Mouse (Mus musculus) heart, embryonic 16.5 days (tissue): Measurements from ENCODE around the gene Ilf3. TPM values are rescaled to one million over a fixed set of nuclear protein-coding genes. Genes with fewer than 3 reads are reported as not detected.

Source experiments
- ATAC-seq: fragments of 200-750 bp; cut with Nextera tagmentation; replicated peaks from 2 replicates; pipeline ENCODE4 v1.8.0; 2017; ENCODE audit warnings: moderate number of reproducible peaks; ENCODE audit not compliant: insufficient read depth, low FRiP score; ENCODE audit errors: extremely low read depth
- H3K27ac ChIP-seq: fragments of 300-500 bp; sonication (generic); 2 replicates; pipeline ENCODE4 v1.5.1; 2014; ENCODE audit warnings: mild to moderate bottlenecking, low read length, control low read depth, moderate library complexity
- H3K27me3 ChIP-seq: fragments of 300-500 bp; sonication (generic); 2 replicates; pipeline ENCODE4 v1.6.1; 2014; ENCODE audit warnings: low read length, mixed read lengths; ENCODE audit not compliant: control insufficient read depth, insufficient read depth
- H3K36me3 ChIP-seq: fragments of 300-500 bp; sonication (generic); 2 replicates; pipeline ENCODE4 v1.6.1; 2014; ENCODE audit not compliant: control insufficient read depth, insufficient read depth
- H3K4me1 ChIP-seq: fragments of 300-500 bp; sonication (generic); 2 replicates; pipeline ENCODE4 v1.6.1; 2014; ENCODE audit warnings: low read length, mixed read lengths; ENCODE audit not compliant: control insufficient read depth, insufficient read depth
- H3K4me2 ChIP-seq: fragments of 300-500 bp; sonication (generic); 2 replicates; pipeline ENCODE4 v1.6.1; 2014; ENCODE audit warnings: low read depth, mild to moderate bottlenecking, control low read depth, low read length
- H3K4me3 ChIP-seq: fragments of 300-500 bp; sonication (generic); 2 replicates; pipeline ENCODE4 v1.5.1; 2014; ENCODE audit warnings: mild to moderate bottlenecking, control low read depth, low read length
- H3K9ac ChIP-seq: fragments of 300-500 bp; sonication (generic); 2 replicates; pipeline ENCODE4 v1.6.1; 2014; ENCODE audit warnings: low read length, control low read depth
- H3K9me3 ChIP-seq: fragments of 300-500 bp; sonication (generic); replicated peaks from 2 replicates; pipeline ENCODE4 v1.6.1; 2016; ENCODE audit warnings: low read length; ENCODE audit not compliant: control insufficient read depth
- WGBS: fragments of 180-500 bp; shearing (Covaris S2); extraction: QIAGEN DNeasy Blood & Tissue Kit; methylation state at CpG from one replicate; pipeline ENCODE4 v1.1.7; 2014; 5-methylcytosine and 5-hydroxymethylcytosine counted together
- polyA plus RNA-seq: library from polyadenylated mRNA; unstranded; fragments of >200 nt; fragmentation: Nextera tagmentation; extraction: Ambion mirVana; gene quantifications from 2 replicates; pipeline ENCODE4 v1.2.1, GENCODE M21; 2015

The Ilf3 gene
- polyA plus RNA-seq, 1 experiment from 2014 or later = 105 TPM

DNA sequence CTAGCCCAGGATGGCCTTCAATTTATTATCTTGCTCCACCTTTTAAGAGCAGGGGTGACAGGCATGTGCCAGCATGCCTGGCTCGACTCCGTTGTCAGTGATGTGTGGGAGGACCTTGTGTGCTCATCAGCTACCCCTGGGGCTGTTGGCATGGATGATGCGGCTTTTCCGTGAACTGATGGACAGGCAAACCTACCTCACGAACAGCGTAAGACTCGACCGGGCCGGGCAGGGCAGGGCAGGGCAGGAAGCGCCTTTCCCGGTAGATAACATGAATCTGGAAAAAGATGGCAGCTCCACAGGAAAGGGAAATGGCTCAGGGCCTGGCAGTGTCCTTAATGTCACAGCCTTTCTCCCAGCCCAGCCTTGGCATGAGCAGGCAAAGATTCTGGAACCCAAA, 43.4 kb upstream of the Ilf3 start:
- Histone ChIP-seq H3K4me1 (peaks cover 36% of the 10 kb centered on the region), H3K9ac (no peak overlapping the region), H3K4me2 (no peak overlapping the region), H3K9me3 (no peaks in the 10 kb centered on the region; the same call in 1 of the 2 replicates), H3K27me3 (no peaks in the 10 kb centered on the region), H3K4me3 (no peak overlapping the region), H3K27ac (no peak overlapping the region), H3K36me3 (peaks cover 2% of the 10 kb centered on the region; the same call in 1 of the 2 replicates)
- WGBS = 68% methylated on average over 11 of the region's 11 CpGs
- no peak for ATAC-seq

DNA sequence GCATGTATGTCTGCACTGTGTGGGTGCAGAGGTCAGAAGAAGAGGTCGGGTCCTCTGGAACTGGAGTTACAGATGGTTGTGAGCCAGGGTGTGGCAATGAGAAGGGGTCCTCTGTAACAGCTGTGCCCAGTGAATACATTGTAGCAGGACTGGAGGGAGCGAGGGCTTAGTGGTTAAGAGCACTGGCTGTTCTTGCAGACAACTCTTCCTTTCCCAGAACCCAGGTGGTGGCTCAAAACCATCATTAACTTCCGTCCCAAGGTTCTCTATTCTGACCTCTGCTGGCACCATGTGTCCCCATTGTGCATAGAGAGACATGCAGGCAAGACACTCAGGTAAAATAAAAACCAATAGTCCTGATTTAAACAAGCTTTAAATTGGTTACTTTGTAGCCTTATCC, 40.1 kb upstream of the Ilf3 start:
- H3K4me3 ChIP-seq = no peak overlapping the region
- ATAC-seq = no peak
- peaks cover 46% of the 10 kb centered on the region for H3K4me1 ChIP-seq
- H3K27ac ChIP-seq = peak overlapping the region; percentile 73; the same call in 1 of the 2 replicates
- no peaks in the 10 kb centered on the region for H3K27me3 ChIP-seq
- H3K9me3 ChIP-seq = no peaks in the 10 kb centered on the region
- 62% methylated on average over 3 of the region's 3 CpGs for WGBS
- H3K9ac ChIP-seq = no peak overlapping the region
- H3K36me3 ChIP-seq = peaks cover 2% of the 10 kb centered on the region; the same call in 1 of the 2 replicates
- H3K4me2 ChIP-seq = no peak overlapping the region

- WGBS = 74% methylated on average over 3 of the region's 3 CpGs
- 0 out of 2 replicates have a peak, but pooled peaks have one; percentile 29 for ATAC-seq
- no peak overlapping the region for H3K4me2 ChIP-seq
- no peaks in the 10 kb centered on the region for H3K27me3 ChIP-seq
- H3K4me3 ChIP-seq = no peak overlapping the region
- no peaks in the 10 kb centered on the region for H3K9me3 ChIP-seq
- H3K36me3 ChIP-seq = peaks cover 2% of the 10 kb centered on the region; the same call in 1 of the 2 replicates
- peak overlapping the region; percentile 83 for H3K27ac ChIP-seq
- H3K9ac ChIP-seq = no peak overlapping the region
- H3K4me1 ChIP-seq = peaks cover 48% of the 10 kb centered on the region
These were observed 39.6 kb upstream of the Ilf3 start for GRCm38 (mm10) chr9:21328041-21328440.

DNA sequence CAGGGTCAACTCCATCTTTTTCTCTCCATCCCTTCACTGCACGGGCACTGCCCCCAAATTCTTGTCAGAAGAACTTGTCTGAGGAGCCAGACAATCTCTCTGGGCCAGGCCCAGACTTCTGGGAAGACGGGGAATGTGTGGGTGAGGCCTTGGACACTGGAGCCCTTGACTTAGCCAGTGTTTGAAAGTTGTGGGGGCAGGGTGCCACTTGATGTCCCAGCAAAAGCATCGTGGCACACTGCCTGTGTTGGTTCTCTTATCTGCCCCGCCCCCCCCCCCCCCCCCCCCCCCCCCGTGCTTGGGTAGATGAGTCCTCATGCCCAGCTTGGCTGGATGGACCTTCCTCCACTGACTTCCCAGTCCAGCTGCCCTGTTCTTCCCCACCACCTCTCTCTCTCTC, 38.6 kb upstream of the Ilf3 start:
- ATAC-seq = peak; percentile 51
- Histone ChIP-seq H3K4me1 (peaks cover 45% of the 10 kb centered on the region), H3K27ac (peak overlapping the region; percentile 83), H3K4me2 (peak overlapping the region; percentile 15; the same call in 1 of the 2 replicates), H3K9me3 (no peaks in the 10 kb centered on the region), H3K27me3 (no peaks in the 10 kb centered on the region), H3K9ac (no peak overlapping the region), H3K4me3 (no peak overlapping the region), H3K36me3 (peaks cover 2% of the 10 kb centered on the region; the same call in 1 of the 2 replicates)
- 31% methylated on average over 4 of the region's 5 CpGs for WGBS

DNA sequence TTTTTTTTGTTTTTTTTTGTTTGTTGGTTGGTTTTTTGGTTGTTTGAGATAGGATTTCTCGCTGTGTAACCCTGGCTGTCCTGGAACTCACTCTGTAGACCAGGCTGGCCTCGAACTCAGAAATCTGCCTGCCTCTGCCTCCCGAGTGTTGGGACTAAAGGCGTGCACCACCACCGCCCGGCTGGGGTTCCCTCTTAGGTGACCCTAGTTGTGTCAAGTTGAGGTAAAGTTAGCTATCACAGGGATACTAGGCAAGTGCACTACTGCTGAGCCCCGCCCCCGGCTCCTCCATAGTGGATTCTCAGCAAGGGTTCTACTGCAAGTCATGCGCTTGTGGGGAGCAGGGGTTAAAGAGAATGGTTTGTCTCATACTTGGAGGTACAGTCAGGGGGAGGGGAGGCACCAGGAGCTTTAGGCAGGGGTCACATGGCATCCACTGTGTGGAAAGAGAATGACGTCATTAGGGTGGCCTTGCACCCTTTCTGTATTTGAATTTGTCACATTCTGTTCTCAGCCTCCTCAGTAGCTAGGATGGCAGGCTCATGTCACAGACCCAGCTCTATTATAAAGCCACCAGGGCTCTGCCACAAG, 37.9 kb upstream of the Ilf3 start:
- 84% methylated on average over 10 of the region's 10 CpGs for WGBS
- Histone ChIP-seq H3K4me3 (no peak overlapping the region), H3K9ac (no peak overlapping the region), H3K9me3 (no peaks in the 10 kb centered on the region), H3K4me2 (0 out of 2 replicates have a peak overlapping the region, but pooled peaks have one; percentile 5), H3K27ac (peak overlapping the region; percentile 78), H3K36me3 (peaks cover 2% of the 10 kb centered on the region; the same call in 1 of the 2 replicates), H3K4me1 (peaks cover 42% of the 10 kb centered on the region), H3K27me3 (no peaks in the 10 kb centered on the region)
- ATAC-seq = no peak

- no peaks in the 10 kb centered on the region for H3K36me3 ChIP-seq
- H3K4me3 ChIP-seq = no peak overlapping the region
- peak overlapping the region; percentile 68 for H3K27ac ChIP-seq
- 77% methylated on average over 12 of the region's 12 CpGs for WGBS
- H3K9me3 ChIP-seq = no peaks in the 10 kb centered on the region
- peaks cover 45% of the 10 kb centered on the region for H3K4me1 ChIP-seq
- no peak overlapping the region for H3K9ac ChIP-seq
- no peak overlapping the region for H3K4me2 ChIP-seq
- ATAC-seq = no peak
- no peaks in the 10 kb centered on the region for H3K27me3 ChIP-seq
These were observed 36.1 kb upstream of the Ilf3 start for GRCm38 (mm10) chr9:21331365-21332140.

DNA sequence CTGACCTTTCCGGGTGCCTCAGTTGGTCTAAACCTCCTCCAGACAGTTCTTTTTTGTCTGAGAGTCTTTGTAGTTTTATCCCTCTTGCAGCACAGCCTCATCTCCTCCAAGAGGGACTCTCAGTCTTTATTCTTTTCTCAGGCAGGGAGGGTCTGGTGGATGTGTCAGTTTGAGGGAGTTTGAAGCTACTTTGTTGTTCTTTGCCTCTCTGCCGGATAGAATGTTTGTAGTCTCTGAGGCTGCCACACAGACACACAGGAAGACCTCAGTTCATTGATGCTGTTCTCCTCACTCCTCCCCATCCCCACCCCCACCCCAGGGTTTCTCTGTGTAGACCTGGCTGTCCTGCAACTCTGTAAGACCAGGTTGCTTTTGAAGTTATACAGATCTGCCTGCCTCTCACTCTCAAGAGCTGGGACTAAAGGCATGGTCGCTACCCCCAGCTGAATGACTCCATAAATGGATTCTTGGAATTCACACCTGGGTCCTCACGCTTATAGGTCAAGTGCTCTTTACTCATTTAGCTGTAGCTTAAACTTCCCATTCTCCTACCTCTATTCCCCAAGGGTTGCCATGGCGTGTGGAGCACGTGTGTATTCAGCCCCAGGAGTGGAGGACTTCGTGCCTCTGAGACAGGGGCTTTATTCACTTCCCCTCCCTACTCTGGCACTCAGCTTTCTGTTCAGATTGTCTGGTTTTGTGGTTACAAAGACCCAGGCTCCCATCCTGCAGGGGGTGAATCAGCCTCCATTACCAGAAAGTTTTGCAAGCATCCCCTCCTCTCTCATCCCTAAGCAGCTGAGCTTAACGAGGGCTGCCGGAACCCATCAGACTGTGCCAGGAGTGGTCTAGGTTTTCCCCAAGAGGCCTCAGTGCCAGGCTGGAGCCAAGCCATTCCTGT, 35.3 kb upstream of the Ilf3 start:
- no peak overlapping the region for H3K4me3 ChIP-seq
- peak overlapping the region; percentile 52; the same call in 1 of the 2 replicates for H3K9ac ChIP-seq
- H3K4me2 ChIP-seq = no peak overlapping the region; the same call in 1 of the 2 replicates
- no peaks in the 10 kb centered on the region for H3K27me3 ChIP-seq
- no peaks in the 10 kb centered on the region for H3K36me3 ChIP-seq
- ATAC-seq = no peak
- no peaks in the 10 kb centered on the region for H3K9me3 ChIP-seq
- H3K4me1 ChIP-seq = peaks cover 47% of the 10 kb centered on the region
- peak overlapping the region; percentile 68 for H3K27ac ChIP-seq
- 27% methylated on average over 9 of the region's 9 CpGs for WGBS

- Histone ChIP-seq H3K36me3 (no peaks in the 10 kb centered on the region), H3K9me3 (no peaks in the 10 kb centered on the region), H3K4me2 (no peak overlapping the region), H3K4me3 (no peak overlapping the region), H3K27ac (no peak overlapping the region), H3K9ac (no peak overlapping the region), H3K27me3 (no peaks in the 10 kb centered on the region), H3K4me1 (peaks cover 48% of the 10 kb centered on the region)
- 74% methylated on average over 1 of the region's 1 CpGs for WGBS
- no peak for ATAC-seq
These were observed 34.1 kb upstream of the Ilf3 start for GRCm38 (mm10) chr9:21333523-21333922.
